Mouse (Mus musculus) left cerebral cortex, adult 8-10 months (tissue): ENCODE measurements around the gene Nck2. TPM values are rescaled to one million over a fixed set of nuclear protein-coding genes. Genes with fewer than 3 reads are reported as not detected.
"Not testable (repeated sequence)": the region's sequence is repeated elsewhere in the genome, so short reads cannot be mapped to it uniquely, and the experiment has no call there.

Experiments used
- DNase-seq, 2 experiments: peaks; one replicate each; pipeline ENCODE4 v3.0.0; 2022; ENCODE audit warnings: low spot score in 2 of 2
- total RNA-seq, 4 experiments: library from RNA; stranded (reverse); gene quantifications; 2 replicates each; pipeline ENCODE4 v1.2.4; 2022

Gene Nck2
- total RNA-seq, 4 experiments from 2014 or later, result 30.7 to 38.3 (median 34.9) TPM

GRCm38 (mm10) chr1:43530295-43531020 is 86.1 kb downstream of the Nck2 start:
- DNase-seq, result no peak

- DNase-seq, result no peak
Measured at GRCm38 (mm10) chr1:43531307-43531706, 86.9 kb downstream of the Nck2 start.

- DNase-seq, result no peak
Measured at GRCm38 (mm10) chr1:43532279-43532678, 87.9 kb downstream of the Nck2 start.

- DNase-seq, result not testable (repeated sequence)
Measured at GRCm38 (mm10) chr1:43533497-43533896, 89.1 kb downstream of the Nck2 start.

- no peak for DNase-seq
Measured at GRCm38 (mm10) chr1:43534060-43534760, 89.8 kb downstream of the Nck2 start.

- DNase-seq, result no peak
Measured at GRCm38 (mm10) chr1:43535519-43536000, 91.2 kb downstream of the Nck2 start.

GRCm38 (mm10) chr1:43536266-43536665 is 91.9 kb downstream of the Nck2 start:
- DNase-seq, result no peak

GRCm38 (mm10) chr1:43537021-43537420 is 92.6 kb downstream of the Nck2 start:
- no peak for DNase-seq

- no peak for DNase-seq
Measured at GRCm38 (mm10) chr1:43537496-43537895, 93.1 kb downstream of the Nck2 start.

GRCm38 (mm10) chr1:43538716-43539115 is 94.3 kb downstream of the Nck2 start:
- no peak for DNase-seq

- DNase-seq, result no peak
Measured at GRCm38 (mm10) chr1:43539689-43540380, 95.5 kb downstream of the Nck2 start.

GRCm38 (mm10) chr1:43542339-43542738 is 98.0 kb downstream of the Nck2 start:
- DNase-seq, result no peak

- no peak for DNase-seq
Measured at GRCm38 (mm10) chr1:43547644-43548043, 103.3 kb downstream of the Nck2 start.

GRCm38 (mm10) chr1:43548749-43549148 is 104.4 kb downstream of the Nck2 start:
- DNase-seq, result no peak

- DNase-seq, result no peak
Measured at GRCm38 (mm10) chr1:43550525-43550924, 106.1 kb downstream of the Nck2 start.

GRCm38 (mm10) chr1:43553989-43554679 is 109.8 kb downstream of the Nck2 start:
- not testable (repeated sequence) for DNase-seq

GRCm38 (mm10) chr1:43555222-43555974 is 111.0 kb downstream of the Nck2 start:
- no peak for DNase-seq

- DNase-seq, result no peak
Measured at GRCm38 (mm10) chr1:43558329-43558728, 114.0 kb downstream of the Nck2 start.

GRCm38 (mm10) chr1:43559043-43559692 is 114.8 kb downstream of the Nck2 start:
- DNase-seq, result no peak

- DNase-seq, result no peak
Measured at GRCm38 (mm10) chr1:43561085-43561484, 116.7 kb downstream of the Nck2 start.
